Mouse (Mus musculus): ENCODE measurements around the gene Atrnl1. TPM values are rescaled to one million over a fixed set of nuclear protein-coding genes. Genes with fewer than 3 reads are reported as not detected.
A peak's percentile ranks its signal among the peaks of the same experiment; 100 is the strongest.

Gene Atrnl1
- polyA plus RNA-seq, 1 experiment: 4.2 TPM

DNA sequence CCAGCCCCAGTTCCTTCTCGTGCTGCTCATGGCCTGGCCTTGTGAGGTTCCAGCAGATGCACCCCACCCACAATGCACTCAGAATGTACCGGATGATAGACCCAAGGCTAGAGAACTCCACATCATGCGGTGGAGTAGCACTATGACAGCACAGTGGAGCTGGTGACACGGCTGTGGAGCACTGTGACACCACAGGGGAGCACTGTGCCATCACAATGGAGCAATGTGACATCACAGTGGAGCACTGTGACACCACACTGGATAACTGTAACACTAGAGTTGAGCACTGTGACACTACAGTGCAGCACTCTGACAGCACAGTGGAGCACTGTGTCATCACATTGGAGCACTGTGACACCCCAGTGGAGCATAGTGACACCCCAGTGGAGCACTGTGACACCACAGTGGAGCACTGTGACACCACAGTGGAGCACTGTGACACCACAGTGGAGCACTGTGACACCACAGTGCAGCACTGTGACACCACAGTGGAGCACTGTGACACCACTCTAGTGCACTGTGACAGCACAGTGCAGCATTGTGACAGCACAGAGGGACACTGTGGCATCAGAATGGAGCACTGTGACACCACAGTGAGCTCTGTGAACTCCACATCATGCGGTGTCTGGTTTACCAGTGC, 502.4 kb downstream of the Atrnl1 start:
- Histone ChIP-seq H3K4me3 (replicated peaks; ENCODE audit: control insufficient read depth, low read depth, low read length) (no peak overlapping the region), H3K27ac (ENCODE audit: control insufficient read depth, insufficient read depth, low read depth, low read length, poor library complexity) (no peak overlapping the region), H3K4me1 (ENCODE audit: control insufficient read depth, insufficient read depth, low read length) (peaks cover 3% of the 10 kb centered on the region; the same call in 1 of the 2 replicates)
- no peak for TF ChIP-seq POLR2A (IDR thresholded peaks at IDR 0.05; ENCODE audit: borderline replicate concordance, control insufficient read depth, low read depth, low read length)
- TF ChIP-seq CTCF (IDR thresholded peaks at IDR 0.05; ENCODE audit: control insufficient read depth, insufficient read depth, low read length): no peak
- 84% methylated on average over 5 of the region's 5 CpGs for whole genome bisulfite sequencing

DNA sequence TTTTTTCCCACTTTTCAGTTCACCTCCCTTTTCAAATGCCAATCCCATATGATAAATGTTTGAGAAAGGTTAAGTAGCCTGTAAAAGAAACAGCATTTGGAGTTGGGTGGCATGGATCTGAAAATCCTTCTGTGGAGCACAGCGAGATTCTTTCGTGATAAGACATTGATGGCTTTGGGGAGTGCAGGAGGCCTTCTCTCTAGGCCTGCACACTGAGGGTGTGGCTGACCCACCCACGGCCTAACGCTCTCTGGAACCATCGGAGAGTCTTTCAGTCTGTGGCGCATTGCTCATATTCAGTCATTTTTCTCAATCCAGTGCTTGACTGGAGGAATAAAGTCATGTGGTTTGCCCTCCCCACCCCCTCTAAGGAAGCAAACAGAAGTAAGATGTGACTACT, 506.8 kb downstream of the Atrnl1 start:
- WGBS: 67% methylated on average over 6 of the region's 6 CpGs
- 0 out of 2 replicates have a peak overlapping the region, but pooled peaks have one; percentile 18 for H3K27ac ChIP-seq (ENCODE audit: control insufficient read depth, insufficient read depth, low read depth, low read length, poor library complexity)
- no peak overlapping the region for H3K4me3 ChIP-seq (replicated peaks; ENCODE audit: control insufficient read depth, low read depth, low read length)
- TF ChIP-seq CTCF (IDR thresholded peaks at IDR 0.05; ENCODE audit: control insufficient read depth, insufficient read depth, low read length) (no peak), POLR2A (IDR thresholded peaks at IDR 0.05; ENCODE audit: borderline replicate concordance, control insufficient read depth, low read depth, low read length) (no peak)
- H3K4me1 ChIP-seq (ENCODE audit: control insufficient read depth, insufficient read depth, low read length): peaks cover 7% of the 10 kb centered on the region; the same call in 1 of the 2 replicates

DNA sequence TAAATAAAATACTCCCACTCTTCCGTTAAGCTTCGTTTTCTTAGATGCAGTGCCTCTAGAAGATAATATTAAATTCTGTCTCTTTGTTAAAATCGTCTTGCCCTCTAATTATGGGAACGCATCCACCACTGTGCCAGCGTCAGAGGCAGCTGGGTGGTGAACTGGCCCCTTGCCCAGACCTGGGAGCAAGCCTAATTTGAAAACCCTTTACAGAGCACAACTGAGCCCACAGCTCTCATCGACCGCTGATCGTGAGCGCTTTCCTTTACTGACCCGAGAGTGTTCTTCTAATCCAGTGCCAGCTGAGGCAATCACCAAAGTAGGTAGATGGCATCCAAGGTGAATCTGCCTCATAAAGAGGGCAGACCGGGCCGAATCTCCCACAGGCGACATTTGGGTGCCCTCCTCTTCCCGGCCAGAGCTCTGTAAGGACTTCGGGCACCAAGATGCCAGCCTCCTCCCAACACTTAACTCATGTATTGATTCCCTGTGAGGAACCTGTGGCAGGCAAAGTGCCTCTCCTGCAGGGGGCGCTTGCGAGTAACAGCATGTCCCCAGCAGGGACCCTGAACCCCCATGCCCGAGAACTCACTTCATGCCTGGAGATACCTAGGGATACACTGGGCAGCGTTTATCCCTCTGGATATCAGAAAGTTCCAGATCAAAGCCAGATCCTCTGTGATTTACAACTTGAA, 507.5 kb downstream of the Atrnl1 start:
- WGBS: 87% methylated on average over 19 of the region's 19 CpGs
- H3K4me1 ChIP-seq (ENCODE audit: control insufficient read depth, insufficient read depth, low read length): peaks cover 10% of the 10 kb centered on the region; the same call in 1 of the 2 replicates
- no peak overlapping the region for H3K4me3 ChIP-seq (replicated peaks; ENCODE audit: control insufficient read depth, low read depth, low read length)
- TF ChIP-seq CTCF (IDR thresholded peaks at IDR 0.05; ENCODE audit: control insufficient read depth, insufficient read depth, low read length) (no peak), POLR2A (IDR thresholded peaks at IDR 0.05; ENCODE audit: borderline replicate concordance, control insufficient read depth, low read depth, low read length) (no peak)
- H3K27ac ChIP-seq (ENCODE audit: control insufficient read depth, insufficient read depth, low read depth, low read length, poor library complexity): no peak overlapping the region

DNA sequence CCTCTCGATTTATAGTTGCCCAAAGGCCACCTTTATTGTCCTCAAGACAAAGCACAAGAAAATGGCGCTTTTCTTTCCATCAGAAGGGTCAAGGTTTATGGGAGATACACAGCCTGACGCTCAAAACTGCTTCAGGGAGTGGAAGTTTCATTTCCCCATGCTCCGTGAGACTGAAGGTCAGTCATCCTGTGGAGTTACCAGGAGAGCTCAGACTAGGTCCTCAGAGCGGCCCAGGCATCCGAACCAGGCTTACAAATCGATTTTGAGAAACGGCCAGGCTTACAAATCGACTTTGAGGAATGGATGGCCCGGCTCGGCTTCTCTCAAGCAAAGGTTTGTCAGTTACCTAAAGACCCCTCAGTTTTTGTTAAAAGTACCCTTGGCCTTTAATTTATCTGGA, 508.0 kb downstream of the Atrnl1 start:
- Histone ChIP-seq H3K27ac (ENCODE audit: control insufficient read depth, insufficient read depth, low read depth, low read length, poor library complexity) (no peak overlapping the region), H3K4me1 (ENCODE audit: control insufficient read depth, insufficient read depth, low read length) (peaks cover 10% of the 10 kb centered on the region; the same call in 1 of the 2 replicates), H3K4me3 (replicated peaks; ENCODE audit: control insufficient read depth, low read depth, low read length) (no peak overlapping the region)
- 78% methylated on average over 11 of the region's 11 CpGs for WGBS
- no peak for TF ChIP-seq POLR2A (IDR thresholded peaks at IDR 0.05; ENCODE audit: borderline replicate concordance, control insufficient read depth, low read depth, low read length)
- no peak for TF ChIP-seq CTCF (IDR thresholded peaks at IDR 0.05; ENCODE audit: control insufficient read depth, insufficient read depth, low read length)

DNA sequence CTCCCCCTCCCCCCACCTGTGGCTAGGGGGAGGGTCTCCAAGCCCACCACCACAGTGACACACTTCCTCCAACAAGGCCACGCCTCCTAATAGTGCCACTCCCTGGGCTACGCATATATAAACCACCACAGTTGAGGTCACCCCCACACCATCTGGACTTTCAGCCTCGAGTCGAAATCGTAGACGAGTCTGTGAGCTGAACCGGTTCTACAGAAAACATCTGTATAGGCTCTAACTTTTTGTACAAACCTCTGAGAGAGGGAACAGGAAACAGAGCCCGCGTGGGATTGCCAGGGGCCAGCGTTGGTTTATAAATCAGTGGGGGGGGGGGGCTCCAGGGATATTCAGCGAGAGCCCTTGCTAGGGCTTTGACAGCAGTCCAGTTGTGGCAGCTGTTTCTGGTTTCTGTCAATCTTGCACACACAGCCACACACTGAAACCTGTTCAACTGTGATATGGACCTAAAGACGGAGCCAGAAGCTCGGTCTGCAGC, 508.9 kb downstream of the Atrnl1 start:
- 10% methylated on average over 13 of the region's 13 CpGs for WGBS
- H3K4me3 ChIP-seq (replicated peaks; ENCODE audit: control insufficient read depth, low read depth, low read length): no peak overlapping the region
- peaks cover 10% of the 10 kb centered on the region; the same call in 1 of the 2 replicates for H3K4me1 ChIP-seq (ENCODE audit: control insufficient read depth, insufficient read depth, low read length)
- no peak overlapping the region; the same call in 1 of the 2 replicates for H3K27ac ChIP-seq (ENCODE audit: control insufficient read depth, insufficient read depth, low read depth, low read length, poor library complexity)
- TF ChIP-seq CTCF (IDR thresholded peaks at IDR 0.05; ENCODE audit: control insufficient read depth, insufficient read depth, low read length) (no peak), POLR2A (IDR thresholded peaks at IDR 0.05; ENCODE audit: borderline replicate concordance, control insufficient read depth, low read depth, low read length) (no peak)

DNA sequence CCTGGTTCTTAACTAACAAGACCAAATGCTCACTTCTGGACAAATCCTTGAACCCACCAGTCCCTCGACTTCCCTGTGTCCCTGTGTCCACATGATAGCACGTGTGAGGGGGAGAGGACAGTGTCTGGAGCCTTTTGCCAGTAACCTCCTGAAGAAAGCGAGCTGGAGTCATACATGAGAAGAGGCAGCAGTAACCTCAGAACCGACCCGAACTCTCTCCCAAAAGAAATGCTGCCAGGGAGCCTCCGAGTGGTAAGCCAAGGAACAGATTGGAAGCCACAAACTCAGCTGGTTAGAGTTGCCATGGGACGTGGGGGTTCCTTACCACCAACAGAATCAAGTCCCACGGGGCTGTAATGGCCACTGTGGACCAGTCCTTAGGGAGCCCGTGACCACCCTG, 509.8 kb downstream of the Atrnl1 start:
- Histone ChIP-seq H3K4me1 (ENCODE audit: control insufficient read depth, insufficient read depth, low read length) (peaks cover 6% of the 10 kb centered on the region; the same call in 1 of the 2 replicates), H3K27ac (ENCODE audit: control insufficient read depth, insufficient read depth, low read depth, low read length, poor library complexity) (no peak overlapping the region), H3K4me3 (replicated peaks; ENCODE audit: control insufficient read depth, low read depth, low read length) (no peak overlapping the region)
- no peak for TF ChIP-seq POLR2A (IDR thresholded peaks at IDR 0.05; ENCODE audit: borderline replicate concordance, control insufficient read depth, low read depth, low read length)
- TF ChIP-seq CTCF (IDR thresholded peaks at IDR 0.05; ENCODE audit: control insufficient read depth, insufficient read depth, low read length): no peak
- WGBS: 80% methylated on average over 9 of the region's 9 CpGs

DNA sequence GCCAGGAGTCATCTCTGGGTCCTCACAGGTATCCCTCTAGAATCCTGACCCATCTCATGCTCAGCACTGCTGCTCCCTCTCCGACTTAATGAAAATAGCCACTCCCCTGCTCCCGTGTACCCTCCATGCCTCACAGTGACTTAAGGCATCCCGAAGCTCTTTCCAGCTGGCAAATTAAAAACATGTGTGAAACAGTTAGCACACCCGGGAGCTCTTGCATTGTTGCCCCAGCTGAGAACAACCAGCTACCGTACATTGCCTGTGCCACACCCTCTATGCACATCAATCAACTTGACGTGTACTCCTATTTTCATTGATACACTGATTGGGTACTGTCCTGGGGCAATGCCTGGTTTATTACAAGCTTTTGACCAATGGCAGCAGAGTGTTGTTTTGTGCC, 510.8 kb downstream of the Atrnl1 start:
- Histone ChIP-seq H3K27ac (ENCODE audit: control insufficient read depth, insufficient read depth, low read depth, low read length, poor library complexity) (no peak overlapping the region), H3K4me3 (replicated peaks; ENCODE audit: control insufficient read depth, low read depth, low read length) (no peak overlapping the region), H3K4me1 (ENCODE audit: control insufficient read depth, insufficient read depth, low read length) (peaks cover 6% of the 10 kb centered on the region; the same call in 1 of the 2 replicates)
- no peak for TF ChIP-seq CTCF (IDR thresholded peaks at IDR 0.05; ENCODE audit: control insufficient read depth, insufficient read depth, low read length)
- WGBS: 80% methylated on average over 6 of the region's 6 CpGs

DNA sequence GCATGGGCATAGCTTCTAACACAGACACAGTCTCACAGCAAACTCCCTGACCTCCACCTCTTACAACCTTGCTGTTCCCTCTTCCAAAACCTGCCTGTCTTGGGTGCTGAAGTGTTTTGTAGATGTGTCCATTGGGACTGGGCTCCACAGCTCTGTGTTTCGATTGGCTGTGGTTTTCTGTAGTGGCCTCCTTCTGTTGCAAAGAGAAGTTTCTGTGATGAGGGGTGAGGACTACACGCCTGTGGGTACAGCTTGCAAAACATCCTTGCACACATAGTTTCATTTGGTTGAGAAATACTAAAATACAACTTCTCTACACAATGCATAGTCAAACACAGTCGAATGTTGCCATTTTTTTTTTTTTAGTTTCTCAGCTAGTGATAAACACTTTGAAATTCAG, 512.8 kb downstream of the Atrnl1 start:
- H3K4me3 ChIP-seq (replicated peaks; ENCODE audit: control insufficient read depth, low read depth, low read length): no peak overlapping the region
- H3K27ac ChIP-seq (ENCODE audit: control insufficient read depth, insufficient read depth, low read depth, low read length, poor library complexity): peak overlapping the region; percentile 87
- peaks cover 6% of the 10 kb centered on the region; the same call in 1 of the 2 replicates for H3K4me1 ChIP-seq (ENCODE audit: control insufficient read depth, insufficient read depth, low read length)
- 28% methylated on average over 3 of the region's 3 CpGs for WGBS
- TF ChIP-seq CTCF (IDR thresholded peaks at IDR 0.05; ENCODE audit: control insufficient read depth, insufficient read depth, low read length) (no peak), POLR2A (IDR thresholded peaks at IDR 0.05; ENCODE audit: borderline replicate concordance, control insufficient read depth, low read depth, low read length) (no peak)

All from bone marrow, adult 2 months (tissue).